Mouse (Mus musculus) stomach, postnatal 0 days (tissue): ENCODE results near the gene Srebf2.

Experiments used
- CTCF ChIP-seq: IDR thresholded peaks from 2 replicates; pipeline ENCODE4 v1.5.1; 2016; ENCODE audit warnings: antibody characterized with exemption, low read depth, mild to moderate bottlenecking, moderate library complexity
- EP300 ChIP-seq: optimal IDR thresholded peaks from 2 replicates; pipeline ENCODE3; 2016; ENCODE audit warnings: antibody characterized with exemption

- TF ChIP-seq CTCF (no peak), EP300 (no peak)
Measured at GRCm38 (mm10) chr15:82210801-82211200, 63.8 kb downstream of the Srebf2 start.
